Mouse (Mus musculus) spleen, postnatal 0 days (tissue): ENCODE results near the gene Wnt2. TPM values are rescaled to one million over a fixed set of nuclear protein-coding genes. Genes with fewer than 3 reads are reported as not detected.

Experiments used
- polyA plus RNA-seq: library from polyadenylated mRNA; unstranded; fragments of >200 nt; fragmentation: Nextera tagmentation; extraction: Ambion mirVana; gene quantifications from 2 replicates; pipeline ENCODE4 v1.2.1, GENCODE M21; 2015

Gene Wnt2
- polyA plus RNA-seq, result 0.22 and 0.47 TPM in 2 replicates

DNA sequence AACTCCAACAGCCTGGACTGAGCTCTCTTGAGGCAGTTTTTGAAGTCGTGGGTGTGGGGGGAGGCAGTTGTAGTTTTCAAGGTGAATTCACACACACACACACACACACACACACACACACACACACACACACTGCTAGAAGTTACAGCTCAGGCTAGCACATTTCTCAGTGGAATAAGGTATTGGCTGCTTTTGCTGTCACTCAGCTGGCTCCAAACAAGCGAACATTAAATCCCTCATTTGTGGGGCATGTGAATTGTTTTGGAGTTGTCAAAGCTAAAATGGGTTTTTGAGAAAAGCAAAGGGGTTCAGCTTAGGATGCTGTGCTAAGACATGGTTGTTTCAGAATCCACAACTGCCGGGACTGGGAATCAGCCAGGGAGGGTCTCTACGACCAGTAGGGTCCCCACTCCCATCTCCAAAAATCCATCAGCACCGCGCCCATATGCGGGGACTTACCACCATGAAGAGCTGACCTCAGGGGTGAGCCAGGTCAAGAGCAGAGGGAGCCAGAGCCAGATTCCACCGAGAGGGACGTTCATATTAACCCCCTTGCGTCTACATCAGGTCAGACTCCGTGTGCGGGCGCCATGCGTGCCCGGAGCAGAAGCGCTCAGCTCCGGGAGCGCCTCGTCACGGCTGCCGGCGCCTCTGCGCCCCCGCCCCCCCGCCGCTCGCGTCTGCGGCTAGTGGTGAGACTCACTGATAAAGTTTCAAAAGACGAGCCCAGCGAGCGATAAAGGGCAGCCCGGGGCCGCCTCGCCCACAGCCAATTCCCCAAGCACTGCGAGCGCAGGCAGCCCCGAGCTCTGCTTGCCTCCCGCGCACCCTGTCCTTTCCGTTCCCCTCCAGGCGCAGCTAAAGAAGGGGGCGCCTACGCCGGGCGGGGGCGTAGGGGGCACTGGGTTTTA lies at the start of gene Wnt2:
Gene Wnt2 (minus strand): TSS at position 840 of the 911 bp plus-strand sequence.

Other genes with a start within 250 kb of the Wnt2 start
- not detected in 2 replicates for gene Asz1, start 78.5 kb upstream of the Wnt2 start, polyA plus RNA-seq
- gene Cftr, start 140.1 kb upstream of the Wnt2 start, polyA plus RNA-seq, result 0.10 TPM in 2 replicates